Mouse (Mus musculus): Measurements from ENCODE around the gene Tet3. TPM values are rescaled to one million over a fixed set of nuclear protein-coding genes. Genes with fewer than 3 reads are reported as not detected.

Gene Tet3
- total RNA-seq, 1 experiment, result 6.0 TPM

DNA sequence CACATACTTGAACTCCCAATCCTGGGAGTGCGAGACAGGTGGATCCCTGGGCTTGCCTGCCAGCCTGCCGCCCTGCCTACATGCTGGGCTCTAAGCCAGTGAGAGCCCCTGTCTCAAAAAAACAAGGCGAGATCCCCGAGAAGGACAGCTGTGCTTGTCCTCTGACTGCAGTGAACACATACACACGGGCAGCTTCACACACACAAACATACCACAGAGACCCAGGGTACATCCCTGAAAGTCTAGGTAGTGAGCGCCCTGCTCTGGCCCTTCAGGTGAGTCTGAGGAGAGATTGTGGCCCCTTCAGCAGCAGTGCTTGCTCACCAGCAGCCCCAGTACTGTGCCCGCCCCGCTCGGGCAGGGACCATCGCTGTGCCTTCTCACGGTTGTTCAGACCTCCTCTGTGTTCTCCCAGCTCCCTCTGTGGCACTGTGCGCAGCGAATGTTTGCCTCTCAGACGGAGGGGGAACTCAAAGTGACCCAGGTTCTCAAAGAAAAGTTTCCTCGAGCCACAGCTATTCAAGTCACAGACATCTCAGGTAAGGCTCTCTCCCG, 108.0 kb downstream of the Tet3 start:
- DNase-seq (ENCODE audit: low read depth, low spot score), result no peak
- H3K9ac ChIP-seq (ENCODE audit: insufficient read depth, low read depth, low read length, poor library complexity, severe bottlenecking), result no peak overlapping the region
- no peaks in the 10 kb centered on the region for H3K9me3 ChIP-seq (ENCODE audit: control insufficient read depth, insufficient read depth, low read depth, low read length)
- TF ChIP-seq HCFC1 (IDR thresholded peaks at IDR 0.05; ENCODE audit: borderline replicate concordance, insufficient read depth, low read length), result no peak
- no peak for TF ChIP-seq ZNF384 (IDR thresholded peaks at IDR 0.05; ENCODE audit: low read depth, low read length)
- TF ChIP-seq MAFK (IDR thresholded peaks at IDR 0.05; ENCODE audit: insufficient read depth, low read depth, low read length), result no peak
- no peak for TF ChIP-seq ZC3H11A (IDR thresholded peaks at IDR 0.05; ENCODE audit: borderline replicate concordance, low read depth, low read length)
- TF ChIP-seq CHD2 (IDR thresholded peaks at IDR 0.05; ENCODE audit: low read depth, low read length), result no peak
- H3K4me1 ChIP-seq (ENCODE audit: control insufficient read depth in 2 of 2, insufficient read depth in 2 of 2, low read length in 2 of 2, poor library complexity in 1 of 2), result peaks cover 0 to 4% of the 10 kb centered on the region in 2 experiments; a peak in 1 of 4 replicates
- H3K36me3 ChIP-seq (ENCODE audit: control insufficient read depth, insufficient read depth, low read length, poor library complexity, severe bottlenecking), result peaks cover 6% of the 10 kb centered on the region
- in situ Hi-C loops (cut with MboI; ENCODE audit: low sequenced_read_pairs in 2 of 2, unreplicated experiment in 2 of 2), result loop anchor here in 1 of 2 experiments (10.0 kb wide), 1 partner anchor 144 kb away; no protein-coding TSS in a partner anchor
- no peak overlapping the region for H3K4me3 ChIP-seq (ENCODE audit: insufficient read depth in 1 of 2, low read depth in 1 of 2, low read length in 2 of 2, poor library complexity in 1 of 2, severe bottlenecking in 1 of 2)
- H3K27ac ChIP-seq (ENCODE audit: insufficient read depth, low read depth, low read length, poor library complexity, severe bottlenecking), result no peak overlapping the region

DNA sequence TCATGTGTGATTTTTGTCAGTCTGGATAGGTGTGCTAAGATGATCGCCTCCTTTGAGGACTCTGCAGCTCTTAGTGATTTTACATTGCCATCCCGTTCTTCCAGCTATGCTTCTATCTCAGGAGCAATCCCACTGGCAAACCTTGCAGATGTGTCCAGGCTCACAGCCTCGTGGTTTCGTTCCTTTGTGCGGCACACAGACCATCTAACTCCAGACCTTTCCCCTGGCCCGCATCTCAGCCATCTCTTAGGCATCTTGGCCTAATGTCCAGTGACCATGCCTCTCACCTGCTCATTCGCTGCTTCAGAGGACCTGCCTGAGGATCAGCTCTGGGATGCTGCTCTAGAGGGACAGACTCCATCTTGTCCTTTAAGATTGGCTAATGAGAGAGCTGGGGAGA, 108.7 kb downstream of the Tet3 start:
- H3K4me3 ChIP-seq (ENCODE audit: insufficient read depth in 1 of 2, low read depth in 1 of 2, low read length in 2 of 2, poor library complexity in 1 of 2, severe bottlenecking in 1 of 2), result peak overlapping the region; percentile 84 to 89
- H3K9ac ChIP-seq (ENCODE audit: insufficient read depth, low read depth, low read length, poor library complexity, severe bottlenecking), result peak overlapping the region; percentile 87; the same call in 1 of the 2 replicates
- H3K9me3 ChIP-seq (ENCODE audit: control insufficient read depth, insufficient read depth, low read depth, low read length), result no peaks in the 10 kb centered on the region
- TF ChIP-seq MAFK (IDR thresholded peaks at IDR 0.05; ENCODE audit: insufficient read depth, low read depth, low read length), result no peak
- no peak for TF ChIP-seq HCFC1 (IDR thresholded peaks at IDR 0.05; ENCODE audit: borderline replicate concordance, insufficient read depth, low read length)
- no peak for TF ChIP-seq CHD2 (IDR thresholded peaks at IDR 0.05; ENCODE audit: low read depth, low read length)
- TF ChIP-seq ZNF384 (IDR thresholded peaks at IDR 0.05; ENCODE audit: low read depth, low read length), result no peak
- TF ChIP-seq ZC3H11A (IDR thresholded peaks at IDR 0.05; ENCODE audit: borderline replicate concordance, low read depth, low read length), result no peak
- no peak overlapping the region for H3K27ac ChIP-seq (ENCODE audit: insufficient read depth, low read depth, low read length, poor library complexity, severe bottlenecking)
- peaks cover 6% of the 10 kb centered on the region for H3K36me3 ChIP-seq (ENCODE audit: control insufficient read depth, insufficient read depth, low read length, poor library complexity, severe bottlenecking)
- no peak for DNase-seq (ENCODE audit: low read depth, low spot score)
- in situ Hi-C loops (cut with MboI; ENCODE audit: low sequenced_read_pairs in 2 of 2, unreplicated experiment in 2 of 2), result loop anchor here in 1 of 2 experiments (10.0 kb wide), 1 partner anchor 145 kb away; no protein-coding TSS in a partner anchor
- H3K4me1 ChIP-seq (ENCODE audit: control insufficient read depth in 2 of 2, insufficient read depth in 2 of 2, low read length in 2 of 2, poor library complexity in 1 of 2), result peaks cover 0 to 4% of the 10 kb centered on the region in 2 experiments; a peak in 1 of 4 replicates

DNA sequence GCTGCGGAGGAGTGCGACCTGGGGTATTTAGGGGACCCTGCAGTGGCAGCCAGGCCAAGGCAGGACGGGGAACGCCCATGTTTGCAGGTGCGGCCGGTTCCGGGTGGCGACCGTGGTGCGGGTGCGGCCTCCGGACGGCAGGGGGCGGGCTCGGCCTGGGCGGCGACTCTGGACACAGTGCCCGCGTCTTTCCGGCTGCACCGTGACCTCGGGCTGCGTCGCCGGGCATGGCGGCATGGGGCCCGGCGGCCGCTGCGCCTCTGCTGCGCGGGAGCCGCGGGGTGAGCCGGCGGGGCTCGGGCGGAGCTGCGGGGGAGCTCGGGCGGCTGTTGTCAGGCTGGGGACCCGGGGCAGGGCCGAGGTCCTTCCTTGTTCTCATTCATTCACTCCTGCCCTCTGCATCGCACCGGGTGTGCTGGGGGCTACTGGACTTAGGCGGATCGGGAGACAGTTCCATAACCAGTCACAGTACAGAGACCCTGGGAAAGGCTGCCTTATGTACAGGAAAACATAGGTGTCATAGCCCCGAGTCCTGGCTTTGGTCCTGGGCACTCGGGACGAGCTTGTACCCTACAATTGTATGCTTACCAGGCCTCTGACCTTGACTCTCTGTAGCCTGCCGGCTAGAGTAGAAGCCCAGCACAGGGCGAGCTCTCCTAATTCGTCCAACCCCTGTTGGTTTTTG, 109.5 kb downstream of the Tet3 start:
- in situ Hi-C loops (cut with MboI; ENCODE audit: low sequenced_read_pairs in 2 of 2, unreplicated experiment in 2 of 2), result no loop called here
- no peaks in the 10 kb centered on the region for H3K9me3 ChIP-seq (ENCODE audit: control insufficient read depth, insufficient read depth, low read depth, low read length)
- peaks cover 6% of the 10 kb centered on the region for H3K36me3 ChIP-seq (ENCODE audit: control insufficient read depth, insufficient read depth, low read length, poor library complexity, severe bottlenecking)
- H3K9ac ChIP-seq (ENCODE audit: insufficient read depth, low read depth, low read length, poor library complexity, severe bottlenecking), result peak overlapping the region; percentile 87
- H3K4me1 ChIP-seq (ENCODE audit: control insufficient read depth in 2 of 2, insufficient read depth in 2 of 2, low read length in 2 of 2, poor library complexity in 1 of 2), result peaks cover 0 to 4% of the 10 kb centered on the region in 2 experiments; a peak in 1 of 4 replicates
- peak overlapping the region; percentile 84 to 89 for H3K4me3 ChIP-seq (ENCODE audit: insufficient read depth in 1 of 2, low read depth in 1 of 2, low read length in 2 of 2, poor library complexity in 1 of 2, severe bottlenecking in 1 of 2)
- no peak for TF ChIP-seq CHD2 (IDR thresholded peaks at IDR 0.05; ENCODE audit: low read depth, low read length)
- peak; percentile 53; the same call in 1 of the 2 replicates for TF ChIP-seq HCFC1 (IDR thresholded peaks at IDR 0.05; ENCODE audit: borderline replicate concordance, insufficient read depth, low read length)
- no peak for TF ChIP-seq ZNF384 (IDR thresholded peaks at IDR 0.05; ENCODE audit: low read depth, low read length)
- H3K27ac ChIP-seq (ENCODE audit: insufficient read depth, low read depth, low read length, poor library complexity, severe bottlenecking), result no peak overlapping the region
- DNase-seq (ENCODE audit: low read depth, low spot score), result peak; percentile 67

DNA sequence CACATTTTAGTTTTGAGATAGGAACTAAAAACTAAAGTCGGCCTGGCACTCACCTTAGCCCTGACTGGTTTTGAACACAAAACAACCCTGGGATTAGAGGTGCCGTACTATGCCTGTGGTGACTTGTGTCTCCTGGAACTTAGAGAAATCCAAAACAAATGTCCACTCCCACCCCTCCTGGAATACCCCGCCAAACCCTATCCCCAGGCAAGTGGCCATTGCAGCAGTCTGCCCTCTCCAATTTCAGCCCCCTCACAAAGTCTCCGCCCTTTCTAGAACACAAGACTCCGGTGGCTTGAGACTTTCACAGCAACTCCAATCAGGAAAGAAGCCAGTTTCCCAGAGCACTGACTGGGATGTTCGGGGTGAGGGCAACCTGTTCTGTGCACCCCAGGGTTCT, 110.0 kb downstream of the Tet3 start, which contains the start of gene Bola3:
Gene Bola3, plus strand, starts transcription at position 275 of the 400 bp plus-strand sequence.
- TF ChIP-seq ZC3H11A (IDR thresholded peaks at IDR 0.05; ENCODE audit: borderline replicate concordance, low read depth, low read length) (no peak), HCFC1 (IDR thresholded peaks at IDR 0.05; ENCODE audit: borderline replicate concordance, insufficient read depth, low read length) (no peak), ZNF384 (IDR thresholded peaks at IDR 0.05; ENCODE audit: low read depth, low read length) (no peak), MAFK (IDR thresholded peaks at IDR 0.05; ENCODE audit: insufficient read depth, low read depth, low read length) (no peak), CHD2 (IDR thresholded peaks at IDR 0.05; ENCODE audit: low read depth, low read length) (no peak)
- H3K9me3 ChIP-seq (ENCODE audit: control insufficient read depth, insufficient read depth, low read depth, low read length), result no peaks in the 10 kb centered on the region
- H3K36me3 ChIP-seq (ENCODE audit: control insufficient read depth, insufficient read depth, low read length, poor library complexity, severe bottlenecking), result peaks cover 6% of the 10 kb centered on the region
- H3K4me1 ChIP-seq (ENCODE audit: control insufficient read depth in 2 of 2, insufficient read depth in 2 of 2, low read length in 2 of 2, poor library complexity in 1 of 2), result peaks cover 0 to 4% of the 10 kb centered on the region in 2 experiments; a peak in 1 of 4 replicates
- H3K9ac ChIP-seq (ENCODE audit: insufficient read depth, low read depth, low read length, poor library complexity, severe bottlenecking), result peak within 1 kb of the TSS; percentile 87
- no peak for DNase-seq (ENCODE audit: low read depth, low spot score)
- no peak within 1 kb of the TSS for H3K27ac ChIP-seq (ENCODE audit: insufficient read depth, low read depth, low read length, poor library complexity, severe bottlenecking)
- H3K4me3 ChIP-seq (ENCODE audit: insufficient read depth in 1 of 2, low read depth in 1 of 2, low read length in 2 of 2, poor library complexity in 1 of 2, severe bottlenecking in 1 of 2), result peak within 1 kb of the TSS; percentile 84 to 89
- in situ Hi-C loops (cut with MboI; ENCODE audit: low sequenced_read_pairs in 2 of 2, unreplicated experiment in 2 of 2), result no loop called here

Measured in ES-E14 (cell line).